Mouse (Mus musculus) midbrain, embryonic 16.5 days (tissue): ENCODE results near the gene Cfap45. TPM values are rescaled to one million over a fixed set of nuclear protein-coding genes. Genes with fewer than 3 reads are reported as not detected.
A peak's percentile ranks its signal among the peaks of the same experiment; 100 is the strongest.

Experiments
- ATAC-seq: fragments of 200-750 bp; cut with Nextera tagmentation; 2 replicates; pipeline ENCODE4 v1.8.0; 2017; ENCODE audit warnings: moderate TSS enrichment
- H3K27ac ChIP-seq: fragments of 300-500 bp; sonication (generic); 2 replicates; pipeline ENCODE4 v1.5.1; 2014; ENCODE audit warnings: mild to moderate bottlenecking, low read length, mixed read lengths
- H3K27me3 ChIP-seq: fragments of 300-500 bp; sonication (generic); 2 replicates; pipeline ENCODE4 v1.6.1; 2014; ENCODE audit warnings: low read depth, low read length, mixed read lengths; ENCODE audit not compliant: control insufficient read depth, insufficient read depth
- H3K36me3 ChIP-seq: fragments of 300-500 bp; sonication (generic); 2 replicates; pipeline ENCODE4 v1.6.1; 2014; ENCODE audit warnings: mild to moderate bottlenecking, low read length, moderate library complexity, mixed read lengths; ENCODE audit not compliant: control insufficient read depth, insufficient read depth
- H3K4me1 ChIP-seq: fragments of 300-500 bp; sonication (generic); 2 replicates; pipeline ENCODE4 v1.6.1; 2014; ENCODE audit warnings: mild to moderate bottlenecking, low read length, mixed read lengths; ENCODE audit not compliant: control insufficient read depth, insufficient read depth
- H3K4me2 ChIP-seq: fragments of 300-500 bp; sonication (generic); 2 replicates; pipeline ENCODE4 v1.6.1; 2014; ENCODE audit warnings: mild to moderate bottlenecking, low read length, mixed read lengths
- H3K4me3 ChIP-seq: fragments of 300-500 bp; sonication (generic); 2 replicates; pipeline ENCODE4 v1.5.1; 2014; ENCODE audit warnings: low read depth, mild to moderate bottlenecking, low read length, moderate library complexity, mixed read lengths
- H3K9ac ChIP-seq: fragments of 300-500 bp; sonication (generic); 2 replicates; pipeline ENCODE4 v1.6.1; 2014; ENCODE audit warnings: low read depth, low read length, mixed read lengths
- H3K9me3 ChIP-seq: fragments of 300-500 bp; sonication (generic); replicated peaks from 2 replicates; pipeline ENCODE4 v1.6.1; 2014; ENCODE audit warnings: mild to moderate bottlenecking, low read length, mixed read lengths; ENCODE audit not compliant: control insufficient read depth, poor library complexity, severe bottlenecking
- WGBS: fragments of 180-500 bp; shearing (Covaris S2); extraction: QIAGEN DNeasy Blood & Tissue Kit; methylation state at CpG from one replicate; pipeline ENCODE4 v1.1.7; 2014; 5-methylcytosine and 5-hydroxymethylcytosine counted together
- polyA plus RNA-seq: library from polyadenylated mRNA; unstranded; fragments of >200 nt; fragmentation: Nextera tagmentation; extraction: Ambion mirVana; gene quantifications from 2 replicates; pipeline ENCODE4 v1.2.1, GENCODE M21; 2015

Cfap45 gene
- polyA plus RNA-seq, 1 experiment from 2014 or later = 4.7 TPM

GRCm38 (mm10) chr1:172509983-172510382 lies 10.6 kb upstream of the Cfap45 start:
- Histone ChIP-seq H3K27me3 (no peaks in the 10 kb centered on the region; the same call in 1 of the 2 replicates), H3K4me1 (peaks cover 6% of the 10 kb centered on the region; the same call in 1 of the 2 replicates), H3K9ac (no peak overlapping the region), H3K4me2 (no peak overlapping the region), H3K9me3 (no peaks in the 10 kb centered on the region), H3K36me3 (no peaks in the 10 kb centered on the region), H3K27ac (no peak overlapping the region), H3K4me3 (no peak overlapping the region)
- ATAC-seq = no peak
- WGBS = 51% methylated on average over 8 of the region's 8 CpGs

GRCm38 (mm10) chr1:172510421-172510972 lies 10.1 kb upstream of the Cfap45 start:
- WGBS = 35% methylated on average over 13 of the region's 13 CpGs
- no peak overlapping the region for H3K27ac ChIP-seq
- H3K4me1 ChIP-seq = peaks cover 6% of the 10 kb centered on the region; the same call in 1 of the 2 replicates
- H3K4me3 ChIP-seq = no peak overlapping the region
- H3K27me3 ChIP-seq = no peaks in the 10 kb centered on the region; the same call in 1 of the 2 replicates
- no peaks in the 10 kb centered on the region for H3K36me3 ChIP-seq
- ATAC-seq = peak; percentile 22; the same call in 1 of the 2 replicates
- H3K9me3 ChIP-seq = no peaks in the 10 kb centered on the region
- no peak overlapping the region for H3K9ac ChIP-seq
- no peak overlapping the region for H3K4me2 ChIP-seq

- no peaks in the 10 kb centered on the region; the same call in 1 of the 2 replicates for H3K9me3 ChIP-seq
- ATAC-seq = no peak
- WGBS = 40% methylated on average over 13 of the region's 13 CpGs
Observed at GRCm38 (mm10) chr1:172512962-172513361, 7.6 kb upstream of the Cfap45 start.

GRCm38 (mm10) chr1:172513525-172514212 lies 6.9 kb upstream of the Cfap45 start:
- Histone ChIP-seq H3K9ac (no peak overlapping the region), H3K36me3 (no peaks in the 10 kb centered on the region), H3K4me3 (no peak overlapping the region), H3K27me3 (no peaks in the 10 kb centered on the region; the same call in 1 of the 2 replicates), H3K4me2 (no peak overlapping the region), H3K4me1 (0 out of 2 replicates have a peak, but pooled peaks cover 2% of the 10 kb centered on the region), H3K27ac (no peak overlapping the region), H3K9me3 (no peaks in the 10 kb centered on the region; the same call in 1 of the 2 replicates)
- whole genome bisulfite sequencing = 79% methylated on average over 17 of the region's 17 CpGs
- ATAC-seq = no peak

More at GRCm38 (mm10) chr1:172512962-172513361, 7.6 kb upstream of the Cfap45 start:
- Histone ChIP-seq H3K4me1 (peaks cover 4% of the 10 kb centered on the region; the same call in 1 of the 2 replicates), H3K9ac (no peak overlapping the region), H3K4me3 (no peak overlapping the region), H3K36me3 (no peaks in the 10 kb centered on the region), H3K27me3 (no peaks in the 10 kb centered on the region; the same call in 1 of the 2 replicates), H3K4me2 (peak overlapping the region; percentile 37), H3K27ac (no peak overlapping the region)

GRCm38 (mm10) chr1:172514213-172514529 lies 6.4 kb upstream of the Cfap45 start:
- 69% methylated on average over 4 of the region's 4 CpGs for WGBS
- no peak overlapping the region for H3K27ac ChIP-seq

GRCm38 (mm10) chr1:172514551-172515268 lies 5.9 kb upstream of the Cfap45 start:
- 79% methylated on average over 7 of the region's 7 CpGs for WGBS
- Histone ChIP-seq H3K9me3 (no peaks in the 10 kb centered on the region; the same call in 1 of the 2 replicates), H3K36me3 (no peaks in the 10 kb centered on the region), H3K4me1 (0 out of 2 replicates have a peak, but pooled peaks cover 2% of the 10 kb centered on the region), H3K4me2 (no peak overlapping the region), H3K4me3 (no peak overlapping the region), H3K9ac (no peak overlapping the region), H3K27me3 (no peaks in the 10 kb centered on the region; the same call in 1 of the 2 replicates), H3K27ac (no peak overlapping the region)
- no peak for ATAC-seq

More at GRCm38 (mm10) chr1:172514213-172514529, 6.4 kb upstream of the Cfap45 start:
- Histone ChIP-seq H3K27me3 (no peaks in the 10 kb centered on the region; the same call in 1 of the 2 replicates), H3K4me3 (no peak overlapping the region), H3K9me3 (no peaks in the 10 kb centered on the region; the same call in 1 of the 2 replicates), H3K4me2 (no peak overlapping the region), H3K4me1 (0 out of 2 replicates have a peak, but pooled peaks cover 2% of the 10 kb centered on the region), H3K36me3 (no peaks in the 10 kb centered on the region), H3K9ac (no peak overlapping the region)
- ATAC-seq = no peak

GRCm38 (mm10) chr1:172515396-172515795 lies 5.2 kb upstream of the Cfap45 start:
- no peak overlapping the region for H3K27ac ChIP-seq
- H3K4me1 ChIP-seq = peaks cover 5% of the 10 kb centered on the region; the same call in 1 of the 2 replicates
- H3K4me3 ChIP-seq = no peak overlapping the region
- no peak overlapping the region for H3K4me2 ChIP-seq
- no peaks in the 10 kb centered on the region for H3K36me3 ChIP-seq
- no peak overlapping the region for H3K9ac ChIP-seq
- no peak for ATAC-seq
- H3K9me3 ChIP-seq = no peaks in the 10 kb centered on the region; the same call in 1 of the 2 replicates
- H3K27me3 ChIP-seq = no peaks in the 10 kb centered on the region; the same call in 1 of the 2 replicates
- 67% methylated on average over 1 of the region's 1 CpGs for WGBS

- no peaks in the 10 kb centered on the region for H3K36me3 ChIP-seq
- peaks cover 13% of the 10 kb centered on the region; the same call in 1 of the 2 replicates for H3K4me1 ChIP-seq
- no peaks in the 10 kb centered on the region; the same call in 1 of the 2 replicates for H3K9me3 ChIP-seq
- no peak overlapping the region for H3K27ac ChIP-seq
- H3K9ac ChIP-seq = no peak overlapping the region
- ATAC-seq = no peak
- no peak overlapping the region for H3K4me2 ChIP-seq
- WGBS = 80% methylated on average over 4 of the region's 4 CpGs
- H3K27me3 ChIP-seq = no peaks in the 10 kb centered on the region; the same call in 1 of the 2 replicates
- no peak overlapping the region for H3K4me3 ChIP-seq
Observed at GRCm38 (mm10) chr1:172518013-172518412, 2.6 kb upstream of the Cfap45 start.
